Mouse (Mus musculus): Measurements from ENCODE around the gene Cby3. TPM values are rescaled to one million over a fixed set of nuclear protein-coding genes. Genes with fewer than 3 reads are reported as not detected.

Gene Cby3
- polyA plus RNA-seq, 1 experiment, result not detected

DNA sequence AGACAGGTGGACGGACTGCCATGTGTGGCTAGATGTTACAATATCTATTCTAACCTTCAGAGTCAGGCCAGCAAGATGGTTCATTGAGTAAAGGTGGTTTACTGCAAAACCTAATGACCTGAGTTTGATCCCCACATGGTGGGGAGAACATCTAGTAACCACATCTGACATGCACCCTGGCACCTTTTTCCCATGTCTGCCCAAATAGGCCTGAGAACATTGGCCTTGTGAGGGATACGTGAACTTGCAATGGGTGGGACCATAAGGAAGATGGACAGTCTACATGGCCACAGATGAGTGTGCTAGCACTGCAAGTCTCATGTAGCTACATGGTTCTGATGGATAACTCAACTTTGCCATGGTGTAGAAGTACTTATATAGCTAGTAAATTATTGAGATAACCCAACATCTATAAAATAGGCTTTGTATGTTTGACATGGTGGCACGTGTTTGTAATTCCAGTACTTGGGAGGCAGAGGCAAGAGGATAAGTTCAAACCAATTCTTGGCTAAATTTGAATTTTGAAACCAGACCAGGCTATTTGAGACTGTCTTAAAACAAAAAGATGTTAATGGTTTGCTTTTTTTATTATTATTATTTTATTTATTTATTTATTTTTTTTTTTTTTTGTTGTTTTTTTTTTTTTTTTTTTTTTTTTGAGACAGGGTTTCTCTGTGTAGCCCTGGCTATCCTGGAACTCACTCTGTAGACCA, 34.1 kb downstream of the Cby3 start:
- H3K36me3 ChIP-seq (ENCODE audit: control insufficient read depth, insufficient read depth, low read length), result peaks cover 29% of the 10 kb centered on the region
- WGBS, result 93% methylated on average over 3 of the region's 3 CpGs
- TF ChIP-seq CTCF (IDR thresholded peaks at IDR 0.05; ENCODE audit: extremely low read depth, insufficient read depth, insufficient read length, insufficient replicate concordance), result no peak
- TF ChIP-seq POLR2A (IDR thresholded peaks at IDR 0.05; ENCODE audit: low read depth, low read length), result no peak
- no peak overlapping the region for H3K27ac ChIP-seq (ENCODE audit: insufficient read depth, low read length)
- no peak for DNase-seq (ENCODE audit: low read depth in 1 of 2, low spot score in 2 of 2)
- no peaks in the 10 kb centered on the region for H3K4me1 ChIP-seq (ENCODE audit: control insufficient read depth, insufficient read depth, insufficient read length)
- H3K27me3 ChIP-seq (ENCODE audit: control insufficient read depth, insufficient read depth, low read length), result no peaks in the 10 kb centered on the region
- H3K4me3 ChIP-seq (ENCODE audit: extremely low read depth, insufficient read depth, insufficient read length), result no peak overlapping the region

DNA sequence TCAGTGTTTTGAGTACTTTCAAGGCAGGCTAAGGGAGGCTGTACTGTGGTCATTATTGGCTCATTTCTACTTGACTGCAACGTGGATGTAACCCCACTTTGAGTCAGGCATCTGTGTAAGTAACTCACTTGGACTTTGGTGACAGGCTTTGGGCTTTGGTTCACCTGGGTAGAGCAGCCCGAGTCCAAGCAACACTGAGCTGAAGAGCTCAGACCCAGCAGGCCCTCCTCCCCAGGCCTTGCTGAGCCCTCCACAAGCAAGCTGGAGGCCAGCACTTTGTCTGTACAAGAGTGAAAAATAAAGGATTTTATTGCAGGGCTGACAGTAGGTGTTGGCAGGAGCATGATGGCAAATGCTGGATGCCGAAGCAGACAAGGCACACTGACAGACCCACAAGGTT, 34.7 kb downstream of the Cby3 start:
- no peak overlapping the region for H3K27ac ChIP-seq (ENCODE audit: insufficient read depth, low read length)
- H3K4me1 ChIP-seq (ENCODE audit: control insufficient read depth, insufficient read depth, insufficient read length), result no peaks in the 10 kb centered on the region
- DNase-seq (ENCODE audit: low read depth in 1 of 2, low spot score in 2 of 2), result no peak
- WGBS, result 77% methylated on average over 3 of the region's 3 CpGs
- H3K27me3 ChIP-seq (ENCODE audit: control insufficient read depth, insufficient read depth, low read length), result no peaks in the 10 kb centered on the region
- H3K4me3 ChIP-seq (ENCODE audit: extremely low read depth, insufficient read depth, insufficient read length), result no peak overlapping the region
- TF ChIP-seq CTCF (IDR thresholded peaks at IDR 0.05; ENCODE audit: extremely low read depth, insufficient read depth, insufficient read length, insufficient replicate concordance), result no peak
- TF ChIP-seq POLR2A (IDR thresholded peaks at IDR 0.05; ENCODE audit: low read depth, low read length), result no peak
- H3K36me3 ChIP-seq (ENCODE audit: control insufficient read depth, insufficient read depth, low read length), result peaks cover 27% of the 10 kb centered on the region

DNA sequence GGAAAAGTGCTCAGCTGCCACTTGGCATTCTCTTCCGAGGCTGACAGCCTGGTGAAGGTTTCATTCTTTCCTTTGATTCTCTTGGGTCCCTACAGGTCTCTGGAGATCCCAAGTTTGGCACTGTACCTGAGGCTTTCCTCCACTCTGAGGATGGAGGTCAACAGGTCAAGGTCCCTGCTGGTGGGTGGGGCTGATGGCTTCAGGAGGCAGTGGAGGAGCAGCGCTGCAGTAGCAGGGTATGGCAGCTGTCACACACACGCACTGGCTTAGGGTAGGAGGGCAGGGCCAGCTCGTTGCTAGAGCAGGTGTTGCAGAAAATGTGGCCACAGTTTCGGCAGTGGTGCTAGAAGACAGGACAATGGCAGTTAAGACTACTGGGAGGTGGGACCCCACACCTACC, 35.4 kb downstream of the Cby3 start:
- no peak for DNase-seq (ENCODE audit: low read depth in 1 of 2, low spot score in 2 of 2)
- Histone ChIP-seq H3K4me3 (ENCODE audit: extremely low read depth, insufficient read depth, insufficient read length) (no peak overlapping the region), H3K4me1 (ENCODE audit: control insufficient read depth, insufficient read depth, insufficient read length) (no peaks in the 10 kb centered on the region), H3K27ac (ENCODE audit: insufficient read depth, low read length) (no peak overlapping the region), H3K36me3 (ENCODE audit: control insufficient read depth, insufficient read depth, low read length) (peaks cover 24% of the 10 kb centered on the region), H3K27me3 (ENCODE audit: control insufficient read depth, insufficient read depth, low read length) (no peaks in the 10 kb centered on the region)
- WGBS, result 78% methylated on average over 5 of the region's 5 CpGs
- TF ChIP-seq POLR2A (IDR thresholded peaks at IDR 0.05; ENCODE audit: low read depth, low read length), result no peak
- TF ChIP-seq CTCF (IDR thresholded peaks at IDR 0.05; ENCODE audit: extremely low read depth, insufficient read depth, insufficient read length, insufficient replicate concordance), result no peak

DNA sequence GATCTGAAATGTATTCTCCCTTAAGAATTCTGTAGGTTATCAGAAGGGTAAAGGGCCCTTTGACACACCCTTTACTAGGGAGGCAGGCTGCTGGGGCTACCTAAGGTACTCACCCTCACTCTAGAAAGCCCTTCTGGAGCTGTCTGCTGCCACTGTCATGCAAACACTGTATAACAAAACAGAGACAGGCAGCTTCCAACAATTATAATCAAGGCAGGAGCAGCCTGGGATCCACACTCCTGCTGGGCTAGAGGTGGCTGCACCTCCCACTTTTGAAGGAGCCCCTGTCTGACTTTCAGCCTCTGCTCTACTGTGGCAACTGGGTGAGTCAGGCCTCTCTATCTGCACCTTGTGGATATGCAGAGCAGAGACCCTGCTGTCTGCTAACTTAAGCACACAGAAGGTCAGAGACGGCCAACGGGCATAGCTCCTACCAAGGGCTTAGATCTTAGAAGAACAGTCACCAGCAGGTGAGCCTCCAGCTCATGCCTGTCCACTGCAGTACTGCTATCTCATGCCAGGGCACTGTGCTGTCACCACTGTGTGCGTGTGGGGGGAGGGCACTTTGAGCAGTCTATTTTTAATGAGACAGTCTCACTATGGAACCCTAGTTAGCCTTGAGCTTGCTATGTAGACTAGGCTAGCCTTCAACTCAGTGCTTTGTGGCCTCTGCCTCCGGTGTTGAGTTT, 37.2 kb downstream of the Cby3 start:
- Histone ChIP-seq H3K4me1 (ENCODE audit: control insufficient read depth, insufficient read depth, insufficient read length) (no peaks in the 10 kb centered on the region), H3K36me3 (ENCODE audit: control insufficient read depth, insufficient read depth, low read length) (peaks cover 17% of the 10 kb centered on the region), H3K27me3 (ENCODE audit: control insufficient read depth, insufficient read depth, low read length) (no peaks in the 10 kb centered on the region), H3K4me3 (ENCODE audit: extremely low read depth, insufficient read depth, insufficient read length) (no peak overlapping the region), H3K27ac (ENCODE audit: insufficient read depth, low read length) (no peak overlapping the region)
- no peak for DNase-seq (ENCODE audit: low read depth in 1 of 2, low spot score in 2 of 2)
- 83% methylated on average over 4 of the region's 4 CpGs for WGBS
- TF ChIP-seq CTCF (IDR thresholded peaks at IDR 0.05; ENCODE audit: extremely low read depth, insufficient read depth, insufficient read length, insufficient replicate concordance), result no peak

DNA sequence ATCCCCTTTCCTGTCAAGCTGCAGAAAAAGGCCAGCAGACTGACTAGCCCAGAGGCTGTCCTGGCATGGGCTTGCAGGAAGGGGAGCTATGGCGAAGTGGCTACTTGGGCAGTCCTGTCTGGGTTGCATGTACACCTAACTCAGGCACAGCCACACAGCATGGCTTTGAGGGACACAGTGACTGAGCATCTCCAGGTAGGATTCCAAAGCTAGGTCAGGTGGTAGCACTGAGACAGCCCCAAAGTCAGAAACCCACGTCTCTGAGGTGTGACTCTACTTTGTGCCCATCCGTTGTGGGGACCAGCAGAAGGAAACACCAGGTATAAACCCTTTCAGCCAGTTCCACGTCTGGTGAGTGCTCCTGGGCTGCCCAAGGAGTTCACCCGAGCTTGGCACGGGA, 39.0 kb downstream of the Cby3 start:
- DNase-seq (ENCODE audit: low read depth in 1 of 2, low spot score in 2 of 2), result no peak
- TF ChIP-seq POLR2A (IDR thresholded peaks at IDR 0.05; ENCODE audit: low read depth, low read length), result no peak
- no peak for TF ChIP-seq CTCF (IDR thresholded peaks at IDR 0.05; ENCODE audit: extremely low read depth, insufficient read depth, insufficient read length, insufficient replicate concordance)
- Histone ChIP-seq H3K36me3 (ENCODE audit: control insufficient read depth, insufficient read depth, low read length) (peaks cover 13% of the 10 kb centered on the region), H3K4me3 (ENCODE audit: extremely low read depth, insufficient read depth, insufficient read length) (no peak overlapping the region), H3K4me1 (ENCODE audit: control insufficient read depth, insufficient read depth, insufficient read length) (no peaks in the 10 kb centered on the region), H3K27ac (ENCODE audit: insufficient read depth, low read length) (no peak overlapping the region), H3K27me3 (ENCODE audit: control insufficient read depth, insufficient read depth, low read length) (no peaks in the 10 kb centered on the region)
- 91% methylated on average over 6 of the region's 6 CpGs for WGBS

DNA sequence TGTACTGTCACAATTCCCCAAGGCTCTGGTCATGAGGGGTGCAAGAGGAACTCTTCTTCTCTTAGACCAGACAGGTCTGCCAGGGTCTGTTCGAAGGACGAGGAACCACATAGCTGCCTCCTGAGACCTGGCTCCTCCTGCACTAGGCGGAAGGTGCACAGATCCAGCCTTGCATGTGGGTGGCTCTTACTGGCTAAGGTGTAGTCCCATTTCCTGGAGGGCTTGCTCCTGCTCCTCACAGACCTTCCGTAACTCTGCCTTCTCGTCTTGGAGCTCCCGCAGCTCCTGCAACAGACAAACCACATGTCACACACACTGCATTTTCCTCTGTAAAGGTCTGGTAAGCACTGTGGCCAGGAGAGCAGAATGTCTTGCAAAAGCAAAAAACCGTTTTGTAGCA, 40.5 kb downstream of the Cby3 start:
- no peak overlapping the region for H3K4me3 ChIP-seq (ENCODE audit: extremely low read depth, insufficient read depth, insufficient read length)
- H3K36me3 ChIP-seq (ENCODE audit: control insufficient read depth, insufficient read depth, low read length), result peaks cover 16% of the 10 kb centered on the region
- TF ChIP-seq CTCF (IDR thresholded peaks at IDR 0.05; ENCODE audit: extremely low read depth, insufficient read depth, insufficient read length, insufficient replicate concordance) (no peak), POLR2A (IDR thresholded peaks at IDR 0.05; ENCODE audit: low read depth, low read length) (no peak)
- H3K4me1 ChIP-seq (ENCODE audit: control insufficient read depth, insufficient read depth, insufficient read length), result no peaks in the 10 kb centered on the region
- DNase-seq (ENCODE audit: low read depth in 1 of 2, low spot score in 2 of 2), result no peak
- H3K27me3 ChIP-seq (ENCODE audit: control insufficient read depth, insufficient read depth, low read length), result no peaks in the 10 kb centered on the region
- H3K27ac ChIP-seq (ENCODE audit: insufficient read depth, low read length), result no peak overlapping the region
- WGBS, result 89% methylated on average over 7 of the region's 7 CpGs

DNA sequence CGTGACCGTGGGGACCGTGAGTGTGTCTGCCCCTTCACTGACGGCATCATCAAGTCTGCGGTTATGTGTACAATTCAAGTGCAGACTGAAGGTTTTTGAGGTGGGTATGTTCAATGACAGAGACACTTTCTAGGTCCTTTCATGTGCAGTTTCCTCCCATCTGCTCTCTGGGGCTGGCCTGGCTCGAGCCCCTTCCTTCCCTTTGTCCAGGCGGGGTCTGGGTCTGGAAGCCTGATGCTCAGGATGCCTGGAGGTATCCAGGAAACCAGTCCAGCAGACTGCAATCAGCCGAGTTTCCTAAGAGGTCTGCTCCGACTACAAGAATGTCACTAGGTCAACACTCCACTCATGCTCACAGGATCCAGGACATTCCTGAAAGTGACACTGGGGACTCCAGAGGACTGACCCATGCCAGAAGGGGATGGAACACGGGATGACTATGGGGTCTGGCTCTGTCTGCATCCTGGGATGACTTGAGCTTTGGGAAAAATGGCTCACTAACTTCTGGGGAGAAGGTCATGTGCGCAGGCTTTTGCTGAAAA, 42.6 kb downstream of the Cby3 start:
- Histone ChIP-seq H3K27ac (ENCODE audit: insufficient read depth, low read length) (no peak overlapping the region), H3K27me3 (ENCODE audit: control insufficient read depth, insufficient read depth, low read length) (no peaks in the 10 kb centered on the region), H3K36me3 (ENCODE audit: control insufficient read depth, insufficient read depth, low read length) (peaks cover 27% of the 10 kb centered on the region), H3K4me1 (ENCODE audit: control insufficient read depth, insufficient read depth, insufficient read length) (no peaks in the 10 kb centered on the region), H3K4me3 (ENCODE audit: extremely low read depth, insufficient read depth, insufficient read length) (no peak overlapping the region)
- TF ChIP-seq CTCF (IDR thresholded peaks at IDR 0.05; ENCODE audit: extremely low read depth, insufficient read depth, insufficient read length, insufficient replicate concordance) (no peak), POLR2A (IDR thresholded peaks at IDR 0.05; ENCODE audit: low read depth, low read length) (no peak)
- 90% methylated on average over 11 of the region's 11 CpGs for WGBS
- no peak for DNase-seq (ENCODE audit: low read depth in 1 of 2, low spot score in 2 of 2)

All from spleen, adult 2 months (tissue).